Mouse (Mus musculus) testis, adult 2 months (tissue): ENCODE measurements at regions not wholly inside any gene's neighbourhood (a gene's known extent, or its start where the extent isn't known, plus 50 kb on each side); places are given as distances from the start of the nearest gene placed in this dataset.

ENCODE experiments used
- H3K27ac ChIP-seq: fragments of 200-500 bp; 2 replicates; pipeline ENCODE4 v1.5.1; 2012; ENCODE audit warnings: low read depth, low read length; ENCODE audit not compliant: control insufficient read depth, insufficient read depth
- H3K27me3 ChIP-seq: fragments of 200-500 bp; 2 replicates; pipeline ENCODE4 v1.6.1; 2012; ENCODE audit warnings: mild to moderate bottlenecking, low read length, moderate library complexity; ENCODE audit not compliant: control insufficient read depth, insufficient read depth
- H3K36me3 ChIP-seq: fragments of 200-500 bp; 2 replicates; pipeline ENCODE4 v1.6.1; 2012; ENCODE audit warnings: mild to moderate bottlenecking, low read length; ENCODE audit not compliant: control insufficient read depth, insufficient read depth
- H3K4me1 ChIP-seq: fragments of 200-500 bp; 2 replicates; pipeline ENCODE4 v1.6.1; 2012; ENCODE audit warnings: low read length; ENCODE audit not compliant: control insufficient read depth, insufficient read depth
- H3K4me3 ChIP-seq: fragments of 200-500 bp; 2 replicates; pipeline ENCODE4 v1.5.1; 2012; ENCODE audit warnings: low read depth, mild to moderate bottlenecking, low read length, moderate library complexity, mixed read lengths; ENCODE audit not compliant: control insufficient read depth
- CTCF ChIP-seq: fragments of 200-500 bp; IDR thresholded peaks from 2 replicates; pipeline ENCODE4 v1.5.1; 2012; ENCODE audit warnings: low read depth, mild to moderate bottlenecking, inconsistent platforms, low read length, moderate library complexity; ENCODE audit not compliant: control insufficient read depth, insufficient read depth, insufficient replicate concordance
- POLR2A ChIP-seq: fragments of 200-500 bp; IDR thresholded peaks from 2 replicates; pipeline ENCODE4 v1.6.1; 2012; ENCODE audit warnings: low read depth, mild to moderate bottlenecking, inconsistent platforms, low read length, moderate library complexity; ENCODE audit not compliant: control insufficient read depth

- Histone ChIP-seq H3K36me3 (no peaks in the 10 kb centered on the region), H3K27me3 (no peaks in the 10 kb centered on the region), H3K4me3 (no peak overlapping the region), H3K4me1 (no peaks in the 10 kb centered on the region), H3K27ac (no peak overlapping the region)
- no peak for TF ChIP-seq POLR2A
- TF ChIP-seq CTCF = no peak
Measured at GRCm38 (mm10) chr19:14786868-14787267, 189.0 kb upstream of the Tle4 start.

- Histone ChIP-seq H3K27me3 (no peaks in the 10 kb centered on the region), H3K27ac (no peak overlapping the region), H3K4me3 (no peak overlapping the region), H3K4me1 (no peaks in the 10 kb centered on the region), H3K36me3 (no peaks in the 10 kb centered on the region)
- TF ChIP-seq POLR2A = no peak
- TF ChIP-seq CTCF = no peak
Measured at GRCm38 (mm10) chr19:14785661-14786060, 187.8 kb upstream of the Tle4 start.

- peak overlapping the region; percentile 48 for H3K4me3 ChIP-seq
- no peaks in the 10 kb centered on the region for H3K27me3 ChIP-seq
- H3K4me1 ChIP-seq = peaks cover 5% of the 10 kb centered on the region
- TF ChIP-seq POLR2A (no peak), CTCF (no peak)
- no peak overlapping the region for H3K27ac ChIP-seq
- no peaks in the 10 kb centered on the region for H3K36me3 ChIP-seq
Measured at GRCm38 (mm10) chr19:14777709-14778108, 179.9 kb upstream of the Tle4 start.

- H3K4me1 ChIP-seq = peaks cover 5% of the 10 kb centered on the region
- H3K4me3 ChIP-seq = peak overlapping the region; percentile 64; the same call in 1 of the 2 replicates
- H3K27ac ChIP-seq = peak overlapping the region; percentile 7; the same call in 1 of the 2 replicates
- no peaks in the 10 kb centered on the region for H3K27me3 ChIP-seq
- no peak for TF ChIP-seq CTCF
- TF ChIP-seq POLR2A = no peak
- H3K36me3 ChIP-seq = no peaks in the 10 kb centered on the region
Measured at GRCm38 (mm10) chr19:14777198-14777597, 179.3 kb upstream of the Tle4 start.

GRCm38 (mm10) chr19:14776791-14777190 lies 178.9 kb upstream of the Tle4 start:
- peaks cover 5% of the 10 kb centered on the region for H3K4me1 ChIP-seq
- peak overlapping the region; percentile 64; the same call in 1 of the 2 replicates for H3K4me3 ChIP-seq
- TF ChIP-seq POLR2A (no peak), CTCF (no peak)
- no peaks in the 10 kb centered on the region for H3K36me3 ChIP-seq
- H3K27me3 ChIP-seq = no peaks in the 10 kb centered on the region
- no peak overlapping the region; the same call in 1 of the 2 replicates for H3K27ac ChIP-seq

- no peak for TF ChIP-seq CTCF
- Histone ChIP-seq H3K27ac (no peak overlapping the region), H3K27me3 (no peaks in the 10 kb centered on the region), H3K4me1 (peaks cover 4% of the 10 kb centered on the region), H3K36me3 (no peaks in the 10 kb centered on the region), H3K4me3 (no peak overlapping the region)
Measured at GRCm38 (mm10) chr19:14772794-14773193, 174.9 kb upstream of the Tle4 start.

- no peak for TF ChIP-seq CTCF
- no peak for TF ChIP-seq POLR2A
- Histone ChIP-seq H3K4me1 (no peaks in the 10 kb centered on the region), H3K4me3 (no peak overlapping the region), H3K27me3 (no peaks in the 10 kb centered on the region), H3K27ac (no peak overlapping the region), H3K36me3 (no peaks in the 10 kb centered on the region)
Measured at GRCm38 (mm10) chr19:14752646-14753045, 154.8 kb upstream of the Tle4 start.

GRCm38 (mm10) chr19:14742361-14742760 lies 144.5 kb upstream of the Tle4 start:
- H3K27me3 ChIP-seq = no peaks in the 10 kb centered on the region
- no peaks in the 10 kb centered on the region for H3K4me1 ChIP-seq
- no peak for TF ChIP-seq POLR2A
- no peak for TF ChIP-seq CTCF
- no peaks in the 10 kb centered on the region for H3K36me3 ChIP-seq
- H3K4me3 ChIP-seq = no peak overlapping the region
- no peak overlapping the region for H3K27ac ChIP-seq
